Mouse (Mus musculus) G1E (cell line): ENCODE data around the gene Olfml1.

ENCODE experiments used
- CTCF ChIP-seq: IDR thresholded peaks from 2 replicates; pipeline ENCODE4 v1.5.1; 2012; ENCODE audit warnings: low read depth, low read length, inconsistent platforms, mixed read lengths
- GATA1 ChIP-seq: IDR thresholded peaks from 2 replicates; pipeline ENCODE4 v1.6.1; 2012; ENCODE audit warnings: borderline replicate concordance, low read length, inconsistent platforms, mixed read lengths
- GATA2 ChIP-seq: IDR thresholded peaks from 2 replicates; pipeline ENCODE4 v1.6.1; 2012; ENCODE audit warnings: low read depth, low read length, inconsistent platforms, borderline replicate concordance

- TF ChIP-seq GATA1, result no peak
- no peak for TF ChIP-seq CTCF
- TF ChIP-seq GATA2, result no peak
Observed at GRCm38 (mm10) chr7:107529364-107529763, 37.9 kb upstream of the Olfml1 start.
